Mouse (Mus musculus) olfactory bulb, adult 2 months (tissue): ENCODE results near the gene Mrpl57.

ENCODE experiments used
- CTCF ChIP-seq: fragments of 200-500 bp; IDR thresholded peaks from 2 replicates; pipeline ENCODE4 v1.5.1; 2012; ENCODE audit warnings: low read depth, mild to moderate bottlenecking, low read length, moderate library complexity; ENCODE audit not compliant: insufficient read depth
- POLR2A ChIP-seq: fragments of 200-500 bp; IDR thresholded peaks from 2 replicates; pipeline ENCODE4 v1.6.1; 2012; ENCODE audit warnings: mild to moderate bottlenecking, low read depth, low read length, moderate library complexity; ENCODE audit not compliant: insufficient read depth

GRCm38 (mm10) chr14:57827284-57827683, 1.2 kb downstream of the Mrpl57 start:
- TF ChIP-seq CTCF (no peak), POLR2A (no peak)
